Mouse (Mus musculus) embryo, embryonic 10 days (tissue): ENCODE data around the gene Acvr1c.
A peak's percentile ranks its signal among the peaks of the same experiment; 100 is the strongest.

ENCODE experiments used
- DNase-seq: peaks from one replicate; pipeline ENCODE4 v3.0.0-alpha.2; 2015; ENCODE audit warnings: low spot score

The Acvr1c gene

DNA sequence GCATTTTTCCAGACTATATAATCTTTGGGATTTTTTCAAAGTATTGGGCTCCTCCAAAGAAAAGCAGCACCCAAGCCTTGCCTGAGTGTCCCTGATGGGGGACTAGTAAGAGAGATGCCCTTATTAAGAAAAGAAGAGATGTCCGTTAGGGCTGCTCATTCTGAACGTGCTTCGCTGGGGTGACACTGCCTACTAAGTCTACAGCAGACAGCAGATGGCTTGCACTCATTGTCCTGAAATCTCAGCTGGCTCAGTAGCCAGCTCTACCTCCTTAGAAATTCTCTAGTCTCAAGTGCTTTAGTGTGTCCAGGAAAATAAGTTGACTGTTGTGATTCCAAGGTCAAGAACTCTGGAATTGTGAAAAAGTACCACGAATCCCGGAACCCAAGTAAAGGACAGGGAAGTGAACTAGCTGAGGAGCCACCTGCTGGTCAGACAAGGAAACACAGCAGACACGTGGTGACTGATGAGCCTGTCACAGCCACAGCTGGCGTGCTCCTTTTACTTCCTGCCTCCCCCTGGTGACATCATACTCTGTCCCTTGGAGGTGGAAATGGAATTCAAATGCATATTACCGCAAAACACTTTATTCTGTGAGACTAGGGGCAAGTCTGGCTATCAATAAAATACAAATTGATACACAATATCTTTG, 75.3 kb downstream of the Acvr1c start:
- DNase-seq: peak; percentile 82

- DNase-seq: no peak
Measured at GRCm38 (mm10) chr2:58281046-58281445, 76.6 kb downstream of the Acvr1c start.

DNA sequence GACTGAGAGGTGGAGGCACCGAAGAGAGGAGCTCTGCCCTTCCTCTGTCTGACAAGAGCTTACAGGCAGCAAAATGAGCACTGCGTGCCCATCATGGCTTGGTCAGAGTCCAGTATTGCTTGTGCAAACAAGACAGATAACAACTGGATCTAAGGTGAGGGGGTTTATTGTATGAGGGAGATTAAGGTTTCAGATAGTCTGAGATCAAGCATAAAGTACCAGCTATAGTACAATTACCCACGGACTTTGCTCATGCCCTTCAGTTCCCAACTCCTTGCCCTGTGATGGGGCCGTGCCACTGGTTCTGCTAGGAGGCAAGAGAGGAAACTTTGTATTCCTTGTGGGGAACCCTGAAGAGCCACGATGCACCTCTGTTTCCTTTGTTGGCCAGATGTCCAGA, 78.5 kb downstream of the Acvr1c start:
- no peak for DNase-seq

- DNase-seq: no peak
Measured at GRCm38 (mm10) chr2:58276454-58276853, 81.2 kb downstream of the Acvr1c start.

- no peak for DNase-seq
Measured at GRCm38 (mm10) chr2:58240639-58241038, 117.1 kb downstream of the Acvr1c start.

GRCm38 (mm10) chr2:58237487-58237886, 120.2 kb downstream of the Acvr1c start:
- no peak for DNase-seq
